Mouse (Mus musculus) forelimb bud, embryonic 11.5 days (tissue): ENCODE data around the gene Mcoln3.

Experiments
- DNase-seq: peaks from one replicate; pipeline ENCODE4 v3.0.0-alpha.2; 2012; ENCODE audit warnings: low read depth, low spot score

Gene Mcoln3

GRCm38 (mm10) chr3:146134834-146135233, 17.6 kb downstream of the Mcoln3 start:
- DNase-seq: no peak

DNA sequence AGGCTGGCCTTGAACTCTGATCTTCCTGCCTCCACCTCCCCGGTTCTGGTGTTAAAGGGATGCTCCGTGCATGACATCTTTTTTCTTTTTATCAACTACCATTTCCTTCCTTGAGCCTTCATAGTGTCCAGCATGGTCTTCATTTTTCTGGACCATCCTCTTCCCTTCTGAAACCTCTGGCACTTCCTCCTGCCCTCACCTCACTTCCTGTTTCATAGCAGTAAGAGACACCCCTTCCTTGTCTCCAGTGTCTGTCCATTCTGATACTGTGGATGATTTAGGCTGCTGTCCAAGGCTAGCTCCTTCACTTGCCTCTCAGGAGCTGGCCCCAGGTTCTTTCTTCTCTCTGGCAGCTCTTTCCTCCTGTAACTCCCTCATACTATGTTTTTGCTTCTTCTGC, 18.2 kb downstream of the Mcoln3 start:
- no peak for DNase-seq

GRCm38 (mm10) chr3:146136422-146136821, 19.2 kb downstream of the Mcoln3 start:
- DNase-seq: no peak

DNA sequence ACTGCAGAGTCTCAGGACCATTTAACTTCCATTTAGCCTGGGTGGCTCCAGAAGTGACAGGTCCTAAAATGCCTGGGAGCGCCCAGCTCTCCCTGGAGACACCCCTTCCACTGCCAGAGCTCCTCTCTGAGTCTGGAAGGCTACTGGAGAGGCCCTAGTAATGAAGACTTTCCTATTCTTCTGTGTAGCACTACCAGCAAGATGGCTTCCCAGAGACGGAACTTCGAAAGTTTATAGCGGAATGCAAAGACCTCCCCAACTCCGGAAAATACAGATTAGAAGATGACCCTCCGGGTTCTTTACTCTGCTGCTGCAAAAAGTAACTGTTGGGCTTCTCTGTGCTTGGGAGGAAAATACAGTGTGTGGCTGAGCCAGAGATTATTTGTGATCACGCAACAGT, 23.0 kb downstream of the Mcoln3 start:
- no peak for DNase-seq

DNA sequence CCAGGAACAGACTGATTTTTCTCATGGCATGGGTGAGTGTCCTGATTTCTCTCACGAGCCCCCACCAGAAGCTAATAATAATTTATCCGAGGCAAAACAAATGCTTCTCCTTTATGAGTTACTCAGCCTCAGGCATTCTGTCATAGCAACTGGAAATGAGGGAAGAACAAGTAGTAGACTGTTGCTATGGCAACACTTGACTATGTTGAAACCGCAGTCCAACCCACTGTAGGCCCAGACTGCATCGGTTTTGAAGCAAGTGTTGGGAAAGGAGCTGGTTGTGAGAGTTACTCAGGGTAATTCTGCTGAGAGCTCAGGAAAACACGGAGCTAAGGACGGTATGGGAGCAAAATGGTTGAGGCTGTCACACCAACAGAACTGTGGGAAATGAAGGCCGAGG, 25.3 kb downstream of the Mcoln3 start:
- no peak for DNase-seq

GRCm38 (mm10) chr3:146145501-146145900, 28.3 kb downstream of the Mcoln3 start:
- no peak for DNase-seq

DNA sequence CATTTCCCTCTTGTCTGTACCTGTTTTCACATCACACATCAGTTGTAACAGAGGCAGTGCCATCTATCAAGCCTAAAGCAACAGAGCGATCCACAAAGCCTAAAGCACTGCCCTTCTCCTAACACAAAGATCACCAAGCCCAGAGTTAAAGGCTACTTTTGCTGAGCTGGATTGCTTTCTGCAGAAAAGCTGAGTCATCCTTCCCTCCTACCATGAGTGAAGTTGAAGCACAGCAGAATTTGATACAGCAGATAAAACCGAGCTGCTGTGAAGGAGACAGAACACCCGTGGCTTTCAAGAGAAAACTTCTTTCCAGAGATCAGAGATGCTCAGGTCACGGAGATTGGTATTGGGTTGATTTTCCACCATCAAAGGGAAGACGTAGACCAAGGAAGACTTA, 28.9 kb downstream of the Mcoln3 start:
- no peak for DNase-seq

- no peak for DNase-seq
These were observed 32.2 kb downstream of the Mcoln3 start, which contains the start of gene Mcoln2 for GRCm38 (mm10) chr3:146149156-146150057. Gene Mcoln2 (plus strand): TSS chr3:146149833.

- DNase-seq: no peak
These were observed 32.8 kb downstream of the Mcoln3 start for GRCm38 (mm10) chr3:146150058-146150400.

DNA sequence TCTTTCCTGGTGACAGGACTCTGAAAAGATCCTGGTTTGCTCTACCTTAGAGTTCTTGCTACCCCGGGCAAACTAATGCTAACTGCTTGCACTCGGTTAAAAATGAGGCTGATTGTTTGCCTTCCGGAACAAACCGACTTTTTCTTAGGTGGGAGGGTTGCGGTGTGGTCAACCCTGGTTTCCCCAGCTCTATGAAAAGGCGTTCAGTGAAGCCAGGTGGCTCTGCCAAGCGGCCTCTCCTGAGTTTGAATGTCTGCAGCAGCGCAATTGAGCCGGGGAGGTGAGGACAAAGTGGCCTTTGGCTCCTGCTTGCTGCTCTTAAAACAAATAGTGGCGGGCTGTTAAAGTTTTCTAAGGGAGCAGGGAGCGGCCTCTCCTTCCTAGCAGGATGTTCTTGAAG, 33.3 kb downstream of the Mcoln3 start:
- DNase-seq: peak; percentile 18

GRCm38 (mm10) chr3:146151328-146151727, 34.1 kb downstream of the Mcoln3 start:
- DNase-seq: no peak

DNA sequence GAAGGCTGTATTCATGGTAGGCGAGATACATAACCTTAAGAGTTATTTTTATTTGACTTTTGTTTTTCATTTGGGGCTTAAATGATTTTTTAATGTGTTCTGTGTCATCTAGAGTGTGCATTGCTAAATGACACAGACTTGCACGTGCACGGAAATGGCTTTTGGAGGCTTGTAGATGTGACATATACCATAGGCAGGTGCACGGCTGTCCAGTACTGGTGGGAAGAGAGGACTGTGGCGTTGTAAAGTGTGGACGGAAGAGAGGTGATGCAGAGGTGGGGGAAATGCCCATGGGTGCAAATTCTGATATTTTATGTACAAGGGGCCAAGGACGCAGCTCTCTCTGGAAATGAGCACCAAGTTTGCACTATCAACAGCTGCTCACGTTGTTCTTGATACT, 34.5 kb downstream of the Mcoln3 start:
- no peak for DNase-seq

DNA sequence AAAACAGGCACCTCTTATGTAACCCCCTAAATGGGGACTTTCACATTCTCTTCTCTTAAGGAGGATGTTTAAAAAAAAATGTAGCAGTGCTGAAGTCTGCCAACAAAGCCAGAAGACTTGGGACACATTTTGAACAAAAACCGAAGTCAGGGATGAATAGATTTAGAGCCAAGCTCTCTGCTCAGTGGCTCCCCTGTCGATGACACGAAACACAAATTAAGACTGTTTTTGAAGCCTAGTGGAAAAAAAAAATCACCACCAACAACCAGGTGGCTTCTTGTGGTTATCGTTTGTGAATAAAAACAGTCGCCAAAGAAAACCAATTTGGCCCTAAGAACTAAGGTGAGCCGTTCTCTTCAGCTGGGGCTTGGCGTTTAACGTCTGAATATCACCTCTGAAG, 35.1 kb downstream of the Mcoln3 start:
- DNase-seq: no peak

- DNase-seq: no peak
These were observed 35.7 kb downstream of the Mcoln3 start for GRCm38 (mm10) chr3:146152913-146153312.

GRCm38 (mm10) chr3:146153862-146154611, 36.8 kb downstream of the Mcoln3 start:
- peak; percentile 10 for DNase-seq

DNA sequence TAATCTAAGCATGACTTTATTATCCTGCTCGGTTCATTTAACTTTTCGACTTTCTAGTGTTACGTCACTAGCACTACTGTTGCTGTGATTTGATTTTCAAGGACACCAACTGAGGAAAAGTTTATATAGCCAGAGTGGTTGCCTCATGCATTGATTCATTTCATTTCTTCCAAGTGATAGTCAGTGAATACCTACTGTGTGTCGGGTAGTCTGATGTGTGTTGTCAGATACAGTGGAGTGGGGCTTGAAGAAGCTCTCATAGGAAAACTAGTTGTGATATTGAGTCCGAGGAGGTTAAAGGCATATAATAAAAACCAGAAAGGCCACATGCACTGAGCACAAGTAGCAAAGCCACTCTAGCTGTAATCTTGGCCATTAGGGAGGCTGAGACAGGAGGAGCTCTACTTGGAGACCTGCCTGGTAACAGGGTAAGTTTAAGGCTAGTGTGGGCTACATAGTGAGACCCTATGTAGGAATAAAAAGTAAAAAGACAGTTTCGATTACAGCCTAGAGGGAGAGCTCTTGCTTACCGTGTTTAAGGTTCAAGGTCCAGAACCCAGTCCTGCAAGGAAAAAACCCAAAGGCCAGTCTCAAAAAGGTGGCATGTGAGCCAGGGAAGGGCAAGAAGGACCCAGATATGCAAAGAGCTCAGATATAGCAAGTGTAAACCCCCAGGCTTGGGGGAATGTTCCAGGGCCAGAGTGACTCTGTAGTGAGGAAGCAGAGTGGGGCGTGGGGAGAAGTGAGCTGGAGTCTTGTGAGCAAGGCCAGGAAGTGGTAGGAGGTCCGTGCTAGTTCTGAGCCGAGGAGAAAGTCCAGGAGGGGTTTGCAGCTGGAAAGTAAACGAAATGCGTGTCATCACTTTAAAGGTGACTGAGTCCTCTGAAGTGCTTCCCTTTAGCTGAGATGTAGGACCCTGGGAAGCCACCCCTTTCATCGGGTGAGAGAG, 38.7 kb downstream of the Mcoln3 start:
- no peak for DNase-seq

GRCm38 (mm10) chr3:146156811-146157210, 39.6 kb downstream of the Mcoln3 start:
- DNase-seq: no peak

- no peak for DNase-seq
These were observed 40.8 kb downstream of the Mcoln3 start for GRCm38 (mm10) chr3:146158039-146158438.

- DNase-seq: no peak
These were observed 42.1 kb downstream of the Mcoln3 start for GRCm38 (mm10) chr3:146159360-146159759.

GRCm38 (mm10) chr3:146162197-146162596, 44.9 kb downstream of the Mcoln3 start:
- no peak for DNase-seq

DNA sequence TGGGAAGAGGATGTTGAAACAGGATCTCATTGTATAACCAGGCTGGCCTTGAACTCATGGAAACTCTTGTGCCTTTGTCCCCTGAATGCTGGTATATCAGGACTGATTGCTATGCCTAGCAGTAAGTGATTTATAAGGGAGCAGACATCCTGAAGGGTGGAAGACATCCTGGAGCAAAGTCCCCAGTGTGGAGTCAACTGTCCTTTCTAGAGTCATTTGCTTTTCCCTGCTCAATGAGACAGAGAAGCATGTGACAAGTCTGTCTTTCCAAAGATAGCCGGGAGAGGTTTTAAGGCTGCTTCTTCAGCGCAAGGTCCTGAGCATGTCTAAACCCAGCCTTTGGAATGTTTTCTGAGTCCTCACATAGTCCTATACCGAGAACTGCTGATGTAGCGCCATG, 52.1 kb downstream of the Mcoln3 start:
- DNase-seq: no peak

DNA sequence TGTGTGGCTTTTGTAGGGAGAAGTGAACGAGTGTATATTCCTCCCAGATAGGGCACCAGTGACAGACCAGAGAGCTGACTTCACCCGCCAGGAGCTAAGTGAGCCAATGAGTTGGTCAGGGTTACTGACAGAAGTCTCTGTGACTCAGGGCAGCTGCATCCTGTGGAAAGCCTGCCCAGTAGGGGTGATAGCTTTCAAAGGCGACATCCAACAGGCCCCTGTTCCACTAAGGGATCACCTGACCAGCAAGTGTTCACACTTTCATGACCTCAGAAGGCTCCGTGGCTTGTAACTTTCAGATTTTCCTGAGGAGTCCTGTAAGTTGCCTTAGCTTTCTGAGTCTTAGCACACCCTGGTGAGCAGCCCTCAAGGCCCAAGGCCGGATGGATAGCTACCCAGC, 55.8 kb downstream of the Mcoln3 start:
- no peak for DNase-seq
